Mouse (Mus musculus) left cerebral cortex, postnatal 4 days (tissue): ENCODE data around the gene Ankzf1. TPM values are rescaled to one million over a fixed set of nuclear protein-coding genes. Genes with fewer than 3 reads are reported as not detected.

Experiments
- DNase-seq: peaks from one replicate; pipeline ENCODE4 v3.0.0-alpha.2; 2022
- intact Hi-C: fragments of 180-260 bp; cut with DNase I; formaldehyde crosslinking; loops from one replicate; pipeline ENCODE4 v1.15.1; 2025
- total RNA-seq, 2 experiments: library from RNA; stranded (reverse); gene quantifications; 2 replicates each; pipeline ENCODE4 v1.2.3; 2021

The Ankzf1 gene
- total RNA-seq, 2 experiments from 2014 or later = 12.7 to 18.1 TPM

GRCm38 (mm10) chr1:75187914-75188483 lies 4.0 kb upstream of the Ankzf1 start:
- intact Hi-C loops = no loop called here
- no peak for DNase-seq

GRCm38 (mm10) chr1:75190577-75190976 lies 1.4 kb upstream of the Ankzf1 start:
- no peak for DNase-seq
- intact Hi-C loops = no loop called here

- DNase-seq = no peak
- intact Hi-C loops = no loop called here
Measured at GRCm38 (mm10) chr1:75191258-75191621, 711 bp upstream of the Ankzf1 start.

GRCm38 (mm10) chr1:75192452-75192851 lies 501 bp downstream of the Ankzf1 start:
- no peak for DNase-seq
- intact Hi-C loops = no loop called here

- intact Hi-C loops = no loop called here
- DNase-seq = no peak
Measured at GRCm38 (mm10) chr1:75201236-75201635, 9.3 kb downstream of the Ankzf1 start.

DNA sequence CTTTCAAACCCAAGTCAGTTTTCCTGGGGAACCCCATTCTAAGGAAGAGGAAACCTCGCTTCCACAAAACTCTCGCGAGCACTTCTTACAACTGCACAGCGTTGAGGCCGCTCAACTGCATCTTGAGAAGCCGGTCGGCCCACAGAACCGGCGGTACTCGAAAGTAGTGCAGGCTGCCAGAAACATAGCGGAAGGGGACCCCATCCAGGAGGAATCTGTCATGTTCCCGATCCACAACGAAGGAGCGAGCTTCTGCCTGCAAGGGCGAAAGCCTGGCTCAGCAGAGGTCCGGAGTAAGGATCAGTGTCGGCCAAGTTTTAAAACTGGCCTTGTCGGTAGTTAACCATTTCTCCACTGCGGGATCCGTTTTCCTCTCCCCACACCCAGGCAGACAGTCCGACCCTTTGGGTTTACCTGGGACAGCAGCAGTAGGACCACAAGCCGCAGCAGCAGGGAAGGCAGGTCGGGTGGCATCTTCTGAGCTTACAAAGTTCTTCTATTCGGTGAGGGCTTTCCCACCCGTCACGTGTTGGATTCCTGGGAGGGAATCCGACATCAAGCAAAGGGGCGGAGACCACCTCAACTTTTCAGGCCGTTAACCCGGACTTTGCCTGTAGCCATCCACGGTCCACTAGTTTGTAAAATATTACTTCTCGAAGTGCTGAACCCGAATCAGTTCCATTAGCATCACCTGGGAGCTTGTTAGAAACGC lies 17.2 kb downstream of the Ankzf1 start:
- DNase-seq = no peak
- intact Hi-C loops = no loop called here

DNA sequence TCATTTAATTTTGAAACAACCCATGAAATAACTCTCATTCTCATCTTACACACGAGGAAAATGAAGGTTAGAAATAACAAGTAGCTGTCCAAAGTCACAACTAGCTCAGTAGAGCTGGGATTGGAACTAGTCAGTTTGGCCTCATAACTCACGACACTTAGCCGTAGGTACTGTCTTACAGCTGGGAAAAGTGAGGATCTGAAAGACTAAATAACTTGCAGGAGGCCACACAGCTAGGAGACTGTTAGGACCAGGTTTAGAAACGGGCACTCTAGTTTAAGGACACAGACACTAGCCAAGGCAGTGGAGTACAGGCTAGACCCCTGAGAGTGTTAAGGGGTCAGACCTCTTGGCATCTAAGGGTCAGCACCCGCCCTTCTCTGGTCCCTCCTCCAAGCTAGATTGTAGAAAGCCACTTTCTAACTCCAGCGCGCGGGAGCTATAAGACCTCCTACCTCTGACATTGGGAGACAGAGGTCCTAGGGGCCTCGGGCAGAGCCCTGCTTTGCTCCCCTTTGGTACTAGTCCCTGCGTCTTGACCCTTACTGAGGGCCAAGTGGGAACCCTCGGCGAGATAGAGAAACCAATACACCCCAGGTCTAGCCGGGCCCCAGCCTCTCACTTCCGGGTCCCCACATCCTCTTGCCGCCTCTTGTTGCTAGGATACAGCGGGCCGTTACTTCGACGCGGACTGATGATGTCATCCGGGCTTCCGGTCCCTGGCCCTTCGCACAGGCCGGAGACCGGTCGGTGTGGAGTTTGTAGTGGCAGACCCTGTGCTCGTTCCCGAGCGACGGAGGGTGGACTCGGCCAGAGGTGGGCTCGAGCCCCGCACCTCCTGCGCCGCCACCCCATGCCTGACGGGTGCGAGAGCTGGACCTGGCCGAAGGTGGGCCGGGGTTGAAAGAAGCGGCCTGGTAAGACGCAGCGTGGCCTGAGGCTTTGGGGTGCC lies 18.5 kb downstream of the Ankzf1 start, which contains the start of the genes Glb1l and Stk16:
Gene Glb1l (minus strand): TSS at position 678 of the 952 bp plus-strand sequence.
Gene Stk16 (plus strand): TSS at position 703 of the 952 bp plus-strand sequence.
- peak; percentile 97 for DNase-seq
- intact Hi-C loops = no loop called here

- no peak for DNase-seq
- intact Hi-C loops = no loop called here
Measured at GRCm38 (mm10) chr1:75211141-75211708, 19.3 kb downstream of the Ankzf1 start.

DNA sequence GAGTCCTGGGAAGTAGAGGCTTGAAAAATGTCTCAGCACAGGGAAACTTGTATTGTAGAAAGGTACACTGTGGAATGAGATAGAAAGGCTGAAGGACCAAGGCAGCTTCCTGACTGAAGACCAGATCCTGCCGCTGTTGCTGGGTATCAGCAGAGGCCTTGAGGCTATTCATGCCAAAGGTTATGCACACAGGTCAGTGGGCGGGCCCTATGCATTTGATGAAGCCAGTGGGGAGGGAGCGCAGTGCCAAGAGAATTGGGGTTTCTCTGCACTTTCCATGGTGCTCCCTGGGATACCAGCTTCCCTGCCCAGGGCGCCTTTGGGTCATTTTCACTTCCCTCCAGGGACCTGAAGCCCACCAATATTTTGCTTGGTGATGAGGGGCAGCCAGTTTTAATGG lies 20.6 kb downstream of the Ankzf1 start:
- DNase-seq = no peak
- intact Hi-C loops = no loop called here

DNA sequence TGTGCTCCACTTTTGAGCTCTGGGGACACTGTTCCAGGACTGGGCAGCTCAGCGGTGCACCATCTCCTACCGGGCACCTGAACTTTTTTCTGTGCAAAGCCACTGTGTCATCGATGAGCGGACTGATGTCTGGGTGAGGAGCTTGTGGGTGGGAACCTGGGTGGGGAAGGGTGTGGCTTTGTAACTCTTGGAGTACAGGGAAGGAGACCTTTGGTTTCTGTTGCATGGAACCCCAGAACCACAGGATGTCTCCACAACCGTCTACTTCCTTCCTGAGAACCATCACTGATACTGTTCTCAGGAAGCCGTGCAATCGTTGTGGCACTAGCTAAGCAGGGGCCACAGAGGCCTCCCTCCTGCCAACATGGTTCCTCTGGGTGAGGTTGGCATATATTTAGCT lies 21.1 kb downstream of the Ankzf1 start:
- no peak for DNase-seq
- intact Hi-C loops = no loop called here

GRCm38 (mm10) chr1:75214442-75214841 lies 22.5 kb downstream of the Ankzf1 start:
- intact Hi-C loops = no loop called here
- DNase-seq = no peak

GRCm38 (mm10) chr1:75214886-75215285 lies 22.9 kb downstream of the Ankzf1 start:
- intact Hi-C loops = no loop called here
- peak; percentile 22 for DNase-seq

DNA sequence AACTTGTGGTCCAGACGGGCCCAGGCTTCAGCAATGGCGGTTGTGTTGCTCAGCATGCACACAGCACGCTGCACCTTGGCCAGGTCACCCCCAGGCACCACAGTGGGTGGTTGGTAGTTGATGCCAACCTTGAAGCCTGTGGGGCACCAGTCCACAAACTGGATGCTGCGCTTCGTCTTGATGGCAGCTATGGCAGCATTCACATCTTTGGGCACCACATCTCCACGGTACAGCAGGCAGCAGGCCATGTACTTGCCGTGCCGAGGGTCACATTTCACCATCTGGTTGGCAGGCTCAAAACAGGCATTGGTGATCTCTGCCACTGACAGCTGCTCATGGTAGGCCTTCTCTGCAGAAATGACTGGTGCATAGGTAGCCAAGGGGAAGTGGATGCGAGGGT lies 23.8 kb downstream of the Ankzf1 start:
- intact Hi-C loops = no loop called here
- no peak for DNase-seq

DNA sequence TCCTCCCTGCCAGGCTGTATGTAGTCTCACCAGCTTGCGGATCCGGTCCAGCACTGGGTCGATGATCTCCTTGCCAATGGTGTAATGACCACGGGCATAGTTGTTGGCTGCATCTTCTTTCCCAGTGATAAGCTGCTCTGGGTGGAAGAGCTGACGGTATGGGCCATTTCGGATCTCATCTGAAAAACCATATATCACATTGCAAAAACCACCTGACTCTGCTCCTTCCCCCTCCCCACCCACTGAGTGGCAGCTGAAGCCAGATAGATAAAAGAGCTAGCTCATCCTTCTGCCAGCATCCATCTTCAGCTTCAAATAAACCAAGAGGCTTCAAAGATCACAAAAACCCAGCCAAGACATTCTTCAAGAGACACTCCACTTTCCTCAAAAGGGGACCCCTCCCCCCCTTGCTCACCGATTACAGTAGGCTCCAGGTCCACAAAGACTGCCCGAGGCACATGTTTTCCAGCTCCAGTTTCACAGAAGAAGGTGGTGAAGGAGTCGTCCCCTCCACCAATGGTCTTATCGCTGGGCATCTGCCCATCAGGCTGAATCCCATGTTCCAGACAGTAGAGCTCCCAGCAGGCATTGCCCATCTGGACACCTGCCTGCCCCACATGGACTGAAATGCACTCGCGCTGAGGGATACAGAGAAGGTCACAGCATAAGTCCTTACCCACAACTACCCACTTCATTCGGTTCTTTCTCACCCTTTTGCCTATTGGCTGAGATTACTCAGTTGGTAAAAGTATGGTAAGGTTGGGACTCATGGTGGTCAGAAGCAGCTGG lies 25.0 kb downstream of the Ankzf1 start:
- intact Hi-C loops = no loop called here
- DNase-seq = no peak

DNA sequence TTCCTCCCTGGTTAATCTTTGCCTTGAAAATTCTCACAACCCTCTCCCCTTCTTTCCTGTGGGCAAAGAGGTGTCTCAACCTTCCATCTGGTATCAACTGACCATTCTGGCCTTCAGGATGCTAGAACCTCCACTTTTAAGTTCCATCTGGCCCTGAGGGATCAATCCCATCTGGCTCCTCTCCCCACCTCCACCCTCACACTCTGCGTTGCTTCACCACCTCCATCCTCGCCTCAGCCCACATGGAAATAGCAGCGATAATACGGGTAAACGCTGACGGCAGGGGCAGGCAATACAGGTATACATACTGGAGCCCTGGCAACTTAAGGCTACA lies 25.9 kb downstream of the Ankzf1 start:
- DNase-seq = no peak
- intact Hi-C loops = no loop called here

GRCm38 (mm10) chr1:75218227-75219001 lies 26.5 kb downstream of the Ankzf1 start:
- peak; percentile 46 for DNase-seq
- intact Hi-C loops = no loop called here

DNA sequence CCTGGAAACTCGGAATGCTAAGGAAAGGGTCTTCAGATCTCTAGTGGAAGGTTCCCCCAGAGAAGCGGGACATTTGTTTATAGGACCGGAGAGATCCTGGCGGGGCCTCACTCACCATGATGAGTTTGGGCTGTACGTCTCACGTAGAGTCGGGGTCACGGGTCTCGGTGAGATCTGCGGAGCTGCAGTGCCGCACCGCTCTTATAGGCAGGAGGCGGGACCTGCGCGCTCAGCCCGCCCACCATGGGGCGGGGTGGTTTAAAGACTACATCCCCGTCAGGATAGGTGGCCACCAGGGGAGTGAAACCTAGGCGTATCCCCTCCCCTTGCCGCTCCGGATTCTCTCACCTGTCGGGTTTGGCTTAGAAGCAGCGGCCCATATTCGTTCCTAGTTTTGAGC lies 27.1 kb downstream of the Ankzf1 start:
- intact Hi-C loops = no loop called here
- DNase-seq = peak; percentile 75

DNA sequence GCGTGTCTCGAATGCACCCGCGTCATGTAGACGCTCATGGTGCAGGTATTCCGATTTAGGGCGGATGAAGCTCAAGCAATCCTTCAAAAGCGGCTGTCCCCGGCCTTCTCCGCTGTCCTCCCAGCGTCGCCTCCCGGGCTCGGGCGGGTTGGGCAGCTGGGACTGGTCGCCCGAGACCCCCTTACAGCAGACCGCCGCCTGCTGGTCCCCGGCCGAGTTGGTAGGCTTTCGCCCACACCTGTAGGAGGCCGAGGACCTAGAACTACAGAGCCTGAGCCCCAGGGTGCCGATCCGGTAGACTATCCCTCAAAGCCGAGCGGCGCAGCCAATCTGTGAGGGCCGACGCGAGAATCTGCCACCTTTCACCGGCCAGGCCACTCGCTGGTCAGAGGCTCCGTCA lies 27.6 kb downstream of the Ankzf1 start, which contains the start of gene Tuba4a:
Gene Tuba4a (minus strand): TSS at position 335 of the 400 bp plus-strand sequence.
- intact Hi-C loops = no loop called here
- peak; percentile 43 for DNase-seq

DNA sequence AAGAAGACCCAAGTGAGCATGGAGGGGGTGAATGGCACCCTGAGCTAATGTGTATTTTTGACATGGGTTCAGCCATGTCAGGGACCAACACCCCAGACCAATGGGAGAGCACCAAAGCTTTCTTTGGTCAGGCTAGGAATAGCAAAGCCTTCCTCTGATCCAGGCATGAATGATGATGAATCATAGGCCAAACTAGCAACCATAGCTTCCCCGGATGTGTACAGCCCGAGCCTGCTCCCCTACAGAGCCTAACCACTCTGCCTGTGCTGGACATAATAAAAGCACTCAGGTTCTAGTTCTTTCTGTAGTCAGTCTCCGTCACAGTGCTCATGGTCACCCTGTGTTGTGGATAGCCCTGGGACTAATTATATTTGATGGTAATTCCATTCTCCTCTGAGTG lies 29.6 kb downstream of the Ankzf1 start:
- intact Hi-C loops = no loop called here
- no peak for DNase-seq

DNA sequence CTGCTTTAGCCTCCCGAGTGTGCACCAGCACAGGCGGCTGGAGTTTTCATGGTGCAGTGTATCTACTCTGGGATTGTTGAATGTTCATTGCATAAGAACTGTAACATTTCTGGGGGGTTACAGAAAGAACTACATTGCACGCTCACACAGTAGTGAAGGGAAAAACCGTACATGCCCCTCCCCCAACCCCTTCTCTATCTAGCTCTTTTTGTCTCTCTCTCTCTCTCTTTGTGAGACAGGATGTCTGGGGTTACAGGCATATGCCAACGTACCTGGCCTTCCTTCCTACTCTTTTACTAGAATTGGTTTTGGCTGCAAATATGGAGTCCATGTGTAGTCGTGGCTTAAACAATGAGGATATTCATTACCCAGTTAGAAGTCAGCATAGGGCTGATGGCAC lies 31.0 kb downstream of the Ankzf1 start:
- intact Hi-C loops = no loop called here
- DNase-seq = no peak
